In genomic region chr2:93537385-93537967, GRCm38 (mm10) we compare ENCODE assay signal across 10 mouse cellular contexts. TPM values are rescaled to one million over a fixed set of nuclear protein-coding genes. Genes with fewer than 3 reads are reported as not detected.
DNase-seq lines count a peak whose midpoint lies in the region; ATAC-seq and TF ChIP-seq lines count a peak whose summit lies in the region.
"Had no signal": no experiment of that assay in that cellular context is flagged by ENCODE, and none has a peak within 500 bp of the region (broad histone marks: within the 10 kb centered on the region; RNA-seq: fewer than 3 reads in every experiment).

No protein-coding gene starts in this region.

- no peak overlapping the region for H3K4me2 ChIP-seq in kidney, postnatal 0 days (ENCODE audit: low read length)
- no peak overlapping the region for H3K4me2 ChIP-seq in kidney, embryonic 14.5 days (replicated peaks; ENCODE audit: low read depth, low read length)
- H3K4me2 ChIP-seq in hindbrain, embryonic 11.5 days (replicated peaks; ENCODE audit: low read depth, low read length): no peak overlapping the region
- no peak overlapping the region for H3K4me2 ChIP-seq in heart, embryonic 11.5 days
- H3K4me2 ChIP-seq: hindbrain, embryonic 15.5 days; midbrain, embryonic 12.5 days had no signal

- intact Hi-C loops in left cerebral cortex, postnatal 14 days (cut with DNase I): no loop called here

- peak; percentile 55 for TF ChIP-seq CTCF in kidney, postnatal 0 days (IDR thresholded peaks at IDR 0.05; ENCODE audit: low read depth)
- peak; percentile 26 to 67 (median 39); a peak in 5 of 6 replicates for TF ChIP-seq CTCF in MEL (IDR thresholded peaks at IDR 0.05 in 2 of 3, conservative IDR thresholded peaks at IDR 0.05 in 1 of 3; ENCODE audit: control insufficient read depth in 1 of 3, insufficient read depth in 1 of 3, low read depth in 2 of 3, low read length in 3 of 3, poor library complexity in 1 of 3, severe bottlenecking in 1 of 3)

- no peaks in the 10 kb centered on the region for H3K9me3 ChIP-seq in kidney, postnatal 0 days (replicated peaks; ENCODE audit: low read length)
- H3K9me3 ChIP-seq in kidney, embryonic 14.5 days (ENCODE audit: control insufficient read depth, low read length): no peaks in the 10 kb centered on the region
- H3K9me3 ChIP-seq in MEL (replicated peaks; ENCODE audit: insufficient read depth, low read length): no peaks in the 10 kb centered on the region
- no peaks in the 10 kb centered on the region for H3K9me3 ChIP-seq in hindbrain, embryonic 11.5 days (ENCODE audit: control insufficient read depth, low read length)
- no peaks in the 10 kb centered on the region for H3K9me3 ChIP-seq in heart, embryonic 11.5 days (replicated peaks; ENCODE audit: control insufficient read depth, low read length)
- H3K9me3 ChIP-seq: hindbrain, embryonic 15.5 days; midbrain, embryonic 12.5 days had no signal

- H3K79me2 ChIP-seq in MEL (ENCODE audit: control insufficient read depth, insufficient read depth, low read length, poor library complexity): no peaks in the 10 kb centered on the region

- H3K4me3 ChIP-seq in kidney, postnatal 0 days (replicated peaks; ENCODE audit: low read depth, low read length): no peak overlapping the region
- no peak overlapping the region for H3K4me3 ChIP-seq in kidney, embryonic 14.5 days (ENCODE audit: low read length)
- H3K4me3 ChIP-seq in MEL (ENCODE audit: control insufficient read depth in 1 of 2, insufficient read depth in 1 of 2, low read depth in 2 of 2, low read length in 2 of 2): no peak overlapping the region
- no peak overlapping the region for H3K4me3 ChIP-seq in hindbrain, embryonic 11.5 days (ENCODE audit: low read depth, low read length)
- H3K4me3 ChIP-seq in heart, embryonic 11.5 days (ENCODE audit: low read depth, low read length): no peak overlapping the region
- H3K4me3 ChIP-seq: hindbrain, embryonic 15.5 days; midbrain, embryonic 12.5 days had no signal

- ATAC-seq in kidney, postnatal 0 days (replicated peaks; ENCODE audit: low FRiP score, low read depth): no peak; the same call in 1 of the 2 replicates
- no peak for ATAC-seq in kidney, embryonic 14.5 days (ENCODE audit: low FRiP score, low TSS enrichment)
- no peak for ATAC-seq in hindbrain, embryonic 11.5 days (ENCODE audit: low FRiP score)
- ATAC-seq in heart, embryonic 11.5 days (replicated peaks; ENCODE audit: insufficient number of reproducible peaks, low FRiP score, low TSS enrichment): no peak; the same call in 1 of the 2 replicates

- WGBS in kidney, postnatal 0 days: 65% methylated on average over 3 of the region's 3 CpGs
- 52% methylated on average over 3 of the region's 3 CpGs for WGBS in kidney, embryonic 14.5 days
- 54% methylated on average over 3 of the region's 3 CpGs for WGBS in hindbrain, embryonic 11.5 days
- 35% methylated on average over 3 of the region's 3 CpGs for WGBS in heart, embryonic 11.5 days (ENCODE audit: insufficient replicate concordance)

- no peak for TF ChIP-seq POLR2A in MEL (IDR thresholded peaks at IDR 0.05; ENCODE audit: control insufficient read depth in 1 of 2, insufficient read depth in 1 of 2, low read depth in 1 of 2, low read length in 2 of 2, poor library complexity in 1 of 2)

- TF ChIP-seq EP300 in MEL (IDR thresholded peaks at IDR 0.05; ENCODE audit: low read depth in 1 of 2, low read length in 2 of 2): no peak

- H3K27me3 ChIP-seq in kidney, postnatal 0 days (ENCODE audit: insufficient read depth, low read length): no peaks in the 10 kb centered on the region
- no peaks in the 10 kb centered on the region for H3K27me3 ChIP-seq in kidney, embryonic 14.5 days (ENCODE audit: control insufficient read depth, insufficient read depth, low read length)
- H3K27me3 ChIP-seq in MEL (ENCODE audit: control insufficient read depth in 1 of 2, insufficient read depth in 2 of 2, low read length in 2 of 2): peaks cover 2 to 6% of the 10 kb centered on the region in 2 experiments; a peak in 3 of 4 replicates
- H3K27me3 ChIP-seq in hindbrain, embryonic 11.5 days (ENCODE audit: control insufficient read depth, insufficient read depth, low read length): no peaks in the 10 kb centered on the region
- H3K27me3 ChIP-seq in heart, embryonic 11.5 days (ENCODE audit: control insufficient read depth, insufficient read depth, low read length): no peaks in the 10 kb centered on the region
- H3K27me3 ChIP-seq: hindbrain, embryonic 15.5 days; midbrain, embryonic 12.5 days had no signal

- TF ChIP-seq RAD21 in MEL (IDR thresholded peaks at IDR 0.05; ENCODE audit: low read depth, low read length): no peak; the same call in 1 of the 2 replicates

- no peak overlapping the region for H3K9ac ChIP-seq in kidney, postnatal 0 days (ENCODE audit: low read depth, low read length)
- H3K9ac ChIP-seq in kidney, embryonic 14.5 days (ENCODE audit: low read depth, low read length): no peak overlapping the region
- H3K9ac ChIP-seq in MEL (ENCODE audit: control insufficient read depth, low read depth, low read length, poor library complexity, severe bottlenecking): no peak overlapping the region
- H3K9ac ChIP-seq in hindbrain, embryonic 11.5 days (ENCODE audit: low read depth, low read length): no peak overlapping the region
- H3K9ac ChIP-seq in heart, embryonic 11.5 days (ENCODE audit: low read depth, low read length): no peak overlapping the region
- H3K9ac ChIP-seq: hindbrain, embryonic 15.5 days; midbrain, embryonic 12.5 days had no signal

- no peaks in the 10 kb centered on the region for H3K36me3 ChIP-seq in kidney, postnatal 0 days (ENCODE audit: insufficient read depth, low read length)
- H3K36me3 ChIP-seq in kidney, embryonic 14.5 days (ENCODE audit: control insufficient read depth, insufficient read depth, low read length): no peaks in the 10 kb centered on the region
- H3K36me3 ChIP-seq in MEL (ENCODE audit: control insufficient read depth in 1 of 2, insufficient read depth in 2 of 2, low read length in 2 of 2): no peaks in the 10 kb centered on the region
- H3K36me3 ChIP-seq in hindbrain, embryonic 11.5 days (ENCODE audit: control insufficient read depth, insufficient read depth, low read length): no peaks in the 10 kb centered on the region
- H3K36me3 ChIP-seq in heart, embryonic 11.5 days (ENCODE audit: control insufficient read depth, insufficient read depth, low read length): no peaks in the 10 kb centered on the region
- H3K36me3 ChIP-seq: hindbrain, embryonic 15.5 days; midbrain, embryonic 12.5 days had no signal

- no peak overlapping the region for H3K27ac ChIP-seq in kidney, postnatal 0 days
- no peak overlapping the region for H3K27ac ChIP-seq in kidney, embryonic 14.5 days (ENCODE audit: low read depth, low read length)
- no peak overlapping the region for H3K27ac ChIP-seq in MEL (ENCODE audit: control insufficient read depth, low read depth, low read length)
- no peak overlapping the region for H3K27ac ChIP-seq in hindbrain, embryonic 11.5 days (ENCODE audit: low read depth, low read length)
- H3K27ac ChIP-seq in heart, embryonic 11.5 days (ENCODE audit: low read depth, low read length): no peak overlapping the region
- H3K27ac ChIP-seq: hindbrain, embryonic 15.5 days; midbrain, embryonic 12.5 days had no signal

- no peaks in the 10 kb centered on the region for H3K4me1 ChIP-seq in kidney, postnatal 0 days (replicated peaks; ENCODE audit: insufficient read depth, low read length)
- H3K4me1 ChIP-seq in kidney, embryonic 14.5 days (ENCODE audit: control insufficient read depth, insufficient read depth, low read length): no peaks in the 10 kb centered on the region
- H3K4me1 ChIP-seq in MEL (ENCODE audit: control insufficient read depth in 1 of 2, insufficient read depth in 2 of 2, low read length in 2 of 2): no peaks in the 10 kb centered on the region
- no peaks in the 10 kb centered on the region for H3K4me1 ChIP-seq in hindbrain, embryonic 11.5 days (replicated peaks; ENCODE audit: control insufficient read depth, insufficient read depth, low read length)
- H3K4me1 ChIP-seq in heart, embryonic 11.5 days (ENCODE audit: control insufficient read depth, insufficient read depth, low read length): peaks cover 10% of the 10 kb centered on the region
- H3K4me1 ChIP-seq: hindbrain, embryonic 15.5 days had no signal

- no peak for DNase-seq in kidney, postnatal 0 days (ENCODE audit: low spot score)
- peak; percentile 14 for DNase-seq in MEL (ENCODE audit: low read depth, low spot score)
- peak; percentile 16 for DNase-seq in hindbrain, embryonic 11.5 days (ENCODE audit: low spot score)
- DNase-seq in retina, postnatal 7 days (ENCODE audit: low read depth, low spot score): peak; percentile 11
- no peak for DNase-seq in spleen, postnatal 36 days (ENCODE audit: low spot score in 2 of 2)
- DNase-seq in left cerebral cortex, postnatal 14 days (ENCODE audit: low spot score in 2 of 2): no peak

TF ChIP-seq in MEL, 35 proteins besides CTCF, POLR2A, EP300 and RAD21:
- no peak for TF ChIP-seq GABPA (IDR thresholded peaks at IDR 0.05; ENCODE audit: low read depth, low read length)
- no peak for TF ChIP-seq ETS1 (IDR thresholded peaks at IDR 0.05; ENCODE audit: low read depth, low read length)
- no peak for TF ChIP-seq JUND (IDR thresholded peaks at IDR 0.05; ENCODE audit: low read depth, low read length)
- TF ChIP-seq TBP (IDR thresholded peaks at IDR 0.05; ENCODE audit: low read depth, low read length): no peak
- TF ChIP-seq BHLHE40 (IDR thresholded peaks at IDR 0.05; ENCODE audit: borderline replicate concordance, low read depth, low read length): no peak
- TF ChIP-seq MAX (IDR thresholded peaks at IDR 0.05; ENCODE audit: low read length): no peak
- TF ChIP-seq SMC3 (IDR thresholded peaks at IDR 0.05; ENCODE audit: low read depth, low read length): peak; percentile 34

RNA-seq across cellular contexts. Expression of gene Gm10803, which starts 22.9 kb away (rescaled TPM):
- polyA plus RNA-seq in kidney, postnatal 0 days (2015; fragmentation: Nextera tagmentation; extraction: Ambion mirVana): not detected in 2 replicates
- not detected in 2 replicates for polyA plus RNA-seq in kidney, embryonic 14.5 days (2014; fragmentation: Nextera tagmentation; extraction: Ambion mirVana)
- not detected in 2 replicates for total RNA-seq in MEL (2012; rRNA removed)
- not detected for polyA plus RNA-seq in MEL (2012; ENCODE audit: insufficient read depth in 1 of 2, insufficient read length in 2 of 2, low read depth in 1 of 2, low replicate concordance in 2 of 2, missing spikeins in 1 of 2)
- polyA plus RNA-seq in hindbrain, embryonic 11.5 days (2014; fragmentation: Nextera tagmentation; extraction: Ambion mirVana): not detected in 2 replicates
- not detected for total RNA-seq in left cerebral cortex, postnatal 14 days (2021)
- not detected in 2 replicates for polyA plus RNA-seq in heart, embryonic 11.5 days (2014; fragmentation: Nextera tagmentation; extraction: Ambion mirVana)
- polyA plus RNA-seq: hindbrain, embryonic 15.5 days; midbrain, embryonic 12.5 days had no signal

Comparison
In these comparisons a context has a peak if more than half of its experiments do, and no peak if none do; other contexts are left out.
1. DNase-seq: peak in MEL (single experiment), hindbrain, embryonic 11.5 days (single experiment) and retina, postnatal 7 days (single experiment); none in kidney, postnatal 0 days (single experiment), spleen, postnatal 36 days (0 of 2) and left cerebral cortex, postnatal 14 days (0 of 2).